Mouse (Mus musculus) MEL (cell line): Measurements from ENCODE around the gene Ssh1. TPM values are rescaled to one million over a fixed set of nuclear protein-coding genes. Genes with fewer than 3 reads are reported as not detected.
A peak's percentile ranks its signal among the peaks of the same experiment; 100 is the strongest.

ENCODE experiments used
- DNase-seq: peaks from one replicate; pipeline ENCODE4 v3.0.0; 2011; ENCODE audit warnings: low read depth, low spot score
- H3K27ac ChIP-seq: 2 replicates; pipeline ENCODE4 v1.5.1; 2012; ENCODE audit warnings: low read depth, mild to moderate bottlenecking, control low read depth, low read length, moderate library complexity; ENCODE audit not compliant: control insufficient read depth
- H3K27me3 ChIP-seq, 2 experiments: fragments of 150-350 bp in 1 of 2; sonication (generic) in 1 of 2; 2 replicates each; pipeline ENCODE4 v1.6.1; 2012; ENCODE audit warnings: low read length in 2 of 2, mild to moderate bottlenecking in 2 of 2, improper control_type of control experiment in 1 of 2, moderate library complexity in 1 of 2; ENCODE audit not compliant: insufficient read depth in 2 of 2, control insufficient read depth in 1 of 2
- H3K36me3 ChIP-seq, 2 experiments: 2 replicates each; pipeline ENCODE4 v1.6.1; 2012 to 2014; ENCODE audit warnings: low read length in 2 of 2, improper control_type of control experiment in 1 of 2, inconsistent platforms in 1 of 2, mild to moderate bottlenecking in 1 of 2; ENCODE audit not compliant: insufficient read depth in 2 of 2, control insufficient read depth in 1 of 2
- H3K4me1 ChIP-seq, 2 experiments: fragments of 150-350 bp in 1 of 2; sonication (generic) in 1 of 2; 2 replicates each; pipeline ENCODE4 v1.6.1; 2012; ENCODE audit warnings: low read length in 2 of 2, improper control_type of control experiment in 1 of 2, mild to moderate bottlenecking in 1 of 2; ENCODE audit not compliant: insufficient read depth in 2 of 2, control insufficient read depth in 1 of 2
- H3K4me3 ChIP-seq, 2 experiments: fragments of 150-350 bp in 1 of 2; sonication (generic) in 1 of 2; 2 replicates each; pipeline ENCODE4 v1.5.1; 2012; ENCODE audit warnings: low read depth in 2 of 2, low read length in 2 of 2, mild to moderate bottlenecking in 2 of 2, moderate library complexity in 2 of 2, control low read depth in 1 of 2, improper control_type of control experiment in 1 of 2; ENCODE audit not compliant: control insufficient read depth in 1 of 2, insufficient read depth in 1 of 2
- H3K79me2 ChIP-seq: 2 replicates; pipeline ENCODE4 v1.6.1; 2012; ENCODE audit warnings: mild to moderate bottlenecking, low read length, moderate library complexity; ENCODE audit not compliant: control insufficient read depth, poor library complexity, insufficient read depth
- H3K9ac ChIP-seq: 2 replicates; pipeline ENCODE4 v1.6.1; 2012; ENCODE audit warnings: low read depth, mild to moderate bottlenecking, control low read depth, low read length, moderate library complexity; ENCODE audit not compliant: control insufficient read depth, poor library complexity, severe bottlenecking
- H3K9me3 ChIP-seq: fragments of 150-350 bp; sonication (generic); replicated peaks from 2 replicates; pipeline ENCODE4 v1.6.1; 2012; ENCODE audit warnings: mild to moderate bottlenecking, low read length, improper control_type of control experiment, moderate library complexity; ENCODE audit not compliant: insufficient read depth
- BHLHE40 ChIP-seq: IDR thresholded peaks from 2 replicates; pipeline ENCODE4 v1.6.1; 2012; ENCODE audit warnings: low read depth, mild to moderate bottlenecking, inconsistent platforms, low read length, improper control_type of control experiment, borderline replicate concordance
- CTCF ChIP-seq, 3 experiments: IDR thresholded peaks in 2 of 3; conservative IDR thresholded peaks in 1 of 3; 2 replicates each; pipeline ENCODE4 v1.5.1; 2011 to 2012; ENCODE audit warnings: low read length in 3 of 3, low read depth in 2 of 3, mild to moderate bottlenecking in 2 of 3, improper control_type of control experiment in 1 of 3, inconsistent platforms in 1 of 3, mixed read lengths in 1 of 3, moderate library complexity in 1 of 3; ENCODE audit not compliant: control insufficient read depth in 1 of 3, insufficient read depth in 1 of 3, poor library complexity in 1 of 3, severe bottlenecking in 1 of 3
- ELF1 ChIP-seq: IDR thresholded peaks from 2 replicates; pipeline ENCODE4 v1.6.1; 2014; ENCODE audit warnings: low read depth, mild to moderate bottlenecking, inconsistent platforms, low read length, improper control_type of control experiment, moderate library complexity
- EP300 ChIP-seq, 2 experiments: IDR thresholded peaks; 2 replicates each; pipeline ENCODE4 v1.6.1; 2011; ENCODE audit warnings: improper control_type of control experiment in 2 of 2, low read length in 2 of 2, low read depth in 1 of 2, mild to moderate bottlenecking in 1 of 2
- ETS1 ChIP-seq: IDR thresholded peaks from 2 replicates; pipeline ENCODE4 v1.6.1; 2012; ENCODE audit warnings: low read depth, mild to moderate bottlenecking, inconsistent platforms, low read length, improper control_type of control experiment, moderate library complexity
- GATA1 ChIP-seq: IDR thresholded peaks from 2 replicates; pipeline ENCODE4 v1.6.1; 2011; ENCODE audit warnings: low read depth, low read length, improper control_type of control experiment
- HCFC1 ChIP-seq: IDR thresholded peaks from 2 replicates; pipeline ENCODE4 v1.6.1; 2012; ENCODE audit warnings: low read depth, mild to moderate bottlenecking, inconsistent platforms, low read length, improper control_type of control experiment, moderate library complexity
- JUND ChIP-seq: IDR thresholded peaks from 2 replicates; pipeline ENCODE4 v1.6.1; 2011; ENCODE audit warnings: low read depth, mild to moderate bottlenecking, improper control_type of control experiment, low read length
- MAFK ChIP-seq: IDR thresholded peaks from 2 replicates; pipeline ENCODE4 v1.6.1; 2011; ENCODE audit warnings: low read depth, mild to moderate bottlenecking, low read length, improper control_type of control experiment, borderline replicate concordance
- MAX ChIP-seq: IDR thresholded peaks from 2 replicates; pipeline ENCODE4 v1.6.1; 2011; ENCODE audit warnings: low read length, improper control_type of control experiment
- MAZ ChIP-seq: IDR thresholded peaks from 2 replicates; pipeline ENCODE4 v1.6.1; 2012; ENCODE audit warnings: low read depth, mild to moderate bottlenecking, inconsistent platforms, low read length, improper control_type of control experiment
- MEF2A ChIP-seq: IDR thresholded peaks from 2 replicates; pipeline ENCODE4 v1.6.1; 2014; ENCODE audit warnings: low read depth, mild to moderate bottlenecking, inconsistent platforms, low read length, improper control_type of control experiment; ENCODE audit not compliant: poor library complexity, insufficient replicate concordance, severe bottlenecking; ENCODE audit errors: extremely low read depth
- MXI1 ChIP-seq: IDR thresholded peaks from 2 replicates; pipeline ENCODE4 v1.6.1; 2011; ENCODE audit warnings: mild to moderate bottlenecking, low read depth, low read length, improper control_type of control experiment
- MYB ChIP-seq: IDR thresholded peaks from 2 replicates; pipeline ENCODE4 v1.6.1; 2011; ENCODE audit warnings: mild to moderate bottlenecking, low read depth, low read length, improper control_type of control experiment
- MYC ChIP-seq: IDR thresholded peaks from 2 replicates; pipeline ENCODE4 v1.6.1; 2011; ENCODE audit warnings: low read depth, mild to moderate bottlenecking, low read length, improper control_type of control experiment, moderate library complexity
- NRF1 ChIP-seq: IDR thresholded peaks from 2 replicates; pipeline ENCODE4 v1.6.1; 2014; ENCODE audit warnings: low read depth, mild to moderate bottlenecking, inconsistent platforms, low read length, improper control_type of control experiment, moderate library complexity; ENCODE audit not compliant: poor library complexity, insufficient read depth, severe bottlenecking
- POLR2AphosphoS2 ChIP-seq: IDR thresholded peaks from 2 replicates; pipeline ENCODE4 v1.6.1; 2011; ENCODE audit warnings: low read length, improper control_type of control experiment
- POLR2AphosphoS5 ChIP-seq: IDR thresholded peaks from 2 replicates; pipeline ENCODE4 v1.6.1; 2012; ENCODE audit warnings: low read depth, borderline replicate concordance, mild to moderate bottlenecking, inconsistent platforms, low read length, moderate library complexity, mixed read lengths
- RAD21 ChIP-seq: IDR thresholded peaks from 2 replicates; pipeline ENCODE4 v1.6.1; 2011; ENCODE audit warnings: mild to moderate bottlenecking, low read depth, low read length, improper control_type of control experiment
- SIN3A ChIP-seq: IDR thresholded peaks from 2 replicates; pipeline ENCODE4 v1.6.1; 2012; ENCODE audit warnings: low read length, improper control_type of control experiment, inconsistent platforms
- SMC3 ChIP-seq: IDR thresholded peaks from 2 replicates; pipeline ENCODE4 v1.6.1; 2011; ENCODE audit warnings: low read depth, low read length, improper control_type of control experiment
- TAL1 ChIP-seq: IDR thresholded peaks from 2 replicates; pipeline ENCODE4 v1.6.1; 2012; ENCODE audit warnings: mild to moderate bottlenecking, inconsistent platforms, low read length, moderate library complexity, mixed read lengths
- TCF12 ChIP-seq: IDR thresholded peaks from 2 replicates; pipeline ENCODE4 v1.6.1; 2014; ENCODE audit warnings: low read depth, mild to moderate bottlenecking, inconsistent platforms, low read length, improper control_type of control experiment, moderate library complexity
- USF1 ChIP-seq: IDR thresholded peaks from 2 replicates; pipeline ENCODE4 v1.6.1; 2014; ENCODE audit warnings: low read depth, mild to moderate bottlenecking, inconsistent platforms, low read length, improper control_type of control experiment, moderate library complexity
- ZKSCAN1 ChIP-seq: IDR thresholded peaks from 2 replicates; pipeline ENCODE4 v1.6.1; 2012; ENCODE audit warnings: low read depth, mild to moderate bottlenecking, inconsistent platforms, low read length, improper control_type of control experiment, moderate library complexity
- ZMIZ1 ChIP-seq: IDR thresholded peaks from 2 replicates; pipeline ENCODE4 v1.6.1; 2012; ENCODE audit warnings: low read depth, mild to moderate bottlenecking, inconsistent platforms, low read length, improper control_type of control experiment, moderate library complexity
- ZNF384 ChIP-seq: IDR thresholded peaks from 2 replicates; pipeline ENCODE4 v1.6.1; 2012; ENCODE audit warnings: low read depth, mild to moderate bottlenecking, inconsistent platforms, low read length, improper control_type of control experiment
- polyA plus RNA-seq, 2 experiments: library from polyadenylated mRNA; stranded (reverse) in 1 of 2; unstranded in 1 of 2; fragments of >175 nt in 1 of 2; fragments of >200 nt in 1 of 2; gene quantifications; 2 replicates each; pipeline versions ENCODE4 v1.2.1 to v1.2.4; 2012; ENCODE audit warnings: low replicate concordance in 2 of 2, low read depth in 1 of 2; ENCODE audit not compliant: insufficient read length in 2 of 2, insufficient read depth in 1 of 2, missing spikeins in 1 of 2
- total RNA-seq: library from RNA; depleted of rRNA; stranded (reverse); fragments of 300-350 nt; gene quantifications from 2 replicates; pipeline ENCODE4 v1.2.3, GENCODE M21; 2012

The Ssh1 gene
- total and polyA plus RNA-seq, 3 experiments, result 2.3 to 6.8 TPM; not detected in 1

DNA sequence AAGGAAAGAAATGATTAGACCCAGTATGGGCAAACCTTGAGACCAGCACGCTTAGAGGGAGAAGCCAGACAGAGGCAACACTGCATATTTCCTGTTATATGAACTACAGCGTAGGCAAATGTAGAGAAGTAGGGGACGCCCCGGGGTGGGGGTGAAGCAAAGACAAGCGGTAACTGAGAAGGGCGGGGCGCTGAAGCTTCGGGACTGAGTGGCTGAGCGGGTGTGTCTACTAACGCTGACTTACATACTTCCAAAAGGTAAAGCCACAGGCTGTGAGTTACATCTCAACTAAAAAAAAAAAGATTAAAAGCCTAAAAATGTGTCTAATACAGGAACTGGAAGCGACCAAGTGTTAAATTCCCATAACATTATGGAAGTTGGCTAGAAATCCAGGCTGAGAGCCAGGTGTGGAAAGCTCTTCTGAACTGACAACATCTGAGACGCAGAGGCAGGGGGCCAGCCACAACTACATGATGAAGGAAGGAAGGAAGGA, 1.3 kb downstream of the Ssh1 start:
- Histone ChIP-seq H3K27ac (peak overlapping the region; percentile 34), H3K36me3 (no peaks in the 10 kb centered on the region; a peak in 1 of 4 replicates), H3K27me3 (no peaks in the 10 kb centered on the region), H3K4me1 (peaks cover 3% of the 10 kb centered on the region in 2 experiments; a peak in 2 of 4 replicates), H3K79me2 (peaks cover 4% of the 10 kb centered on the region; the same call in 1 of the 2 replicates), H3K4me3 (peak overlapping the region; percentile 70 to 71), H3K9me3 (no peaks in the 10 kb centered on the region), H3K9ac (peak overlapping the region; percentile 89)
- peak; percentile 12; the same call in 1 of the 2 replicates for TF ChIP-seq SIN3A
- 0 out of 2 replicates have a peak, but pooled peaks have one; percentile 36 for TF ChIP-seq ZNF384
- TF ChIP-seq MXI1, result peak; percentile 35
- TF ChIP-seq MYC, result no peak
- peak; percentile 13; the same call in 1 of the 2 replicates for TF ChIP-seq HCFC1
- no peak for TF ChIP-seq ZKSCAN1
- peak; percentile 76 for DNase-seq

DNA sequence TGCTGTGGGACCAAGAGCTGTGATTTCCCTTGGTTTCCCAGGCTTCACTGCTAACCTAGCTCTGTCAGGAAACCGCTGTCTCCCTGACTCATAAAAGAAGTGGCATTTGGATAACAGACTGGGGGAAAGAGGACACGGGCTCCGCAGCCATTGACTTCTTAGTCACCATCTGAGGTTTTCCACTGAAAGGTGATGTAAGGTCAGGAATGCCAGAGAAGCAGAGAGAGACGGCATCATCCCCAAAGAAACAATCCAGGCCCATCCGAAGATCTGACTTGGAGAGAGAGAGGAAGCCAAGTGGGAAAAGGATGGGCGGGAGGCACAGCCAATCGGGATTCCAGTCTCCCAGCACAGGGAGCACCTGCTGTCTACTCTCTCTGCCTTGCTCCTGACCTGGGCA, 2.6 kb downstream of the Ssh1 start:
- H3K27ac ChIP-seq, result no peak overlapping the region

DNA sequence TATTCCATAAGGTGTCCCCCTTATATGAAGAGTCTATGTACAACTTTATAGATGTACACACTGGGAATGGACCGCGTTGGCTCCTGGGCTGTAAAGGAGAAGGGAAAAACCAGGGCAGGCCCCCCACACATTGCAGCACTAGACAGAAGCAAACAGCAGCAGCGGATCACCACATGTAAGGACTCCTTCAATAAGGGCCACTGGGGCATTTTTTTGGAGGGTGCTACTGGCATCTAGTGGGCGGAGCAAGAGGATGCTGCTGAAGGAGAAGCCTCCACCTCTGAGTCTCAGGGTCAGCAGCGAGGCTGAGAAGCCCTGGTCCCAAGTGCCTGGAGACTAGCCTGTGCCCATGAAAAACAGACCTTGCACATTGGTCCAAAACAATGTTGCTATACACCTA, 3.1 kb downstream of the Ssh1 start:
- Histone ChIP-seq H3K9ac (no peak overlapping the region), H3K27me3 (no peaks in the 10 kb centered on the region)
- no peak for TF ChIP-seq ZNF384
- no peak for TF ChIP-seq POLR2AphosphoS2
- no peak for TF ChIP-seq ZMIZ1
- no peak for TF ChIP-seq USF1
- TF ChIP-seq RAD21, result no peak
- TF ChIP-seq MEF2A, result no peak
- no peak for TF ChIP-seq POLR2AphosphoS5
- no peak for TF ChIP-seq JUND
- no peak for TF ChIP-seq EP300 (IDR thresholded peaks at IDR 0.05; ENCODE audit: low read depth in 1 of 2, low read length in 2 of 2)
- TF ChIP-seq TCF12, result no peak
- no peak for TF ChIP-seq MYC
- TF ChIP-seq BHLHE40, result no peak
- TF ChIP-seq CTCF (IDR thresholded peaks at IDR 0.05 in 2 of 3, conservative IDR thresholded peaks at IDR 0.05 in 1 of 3; ENCODE audit: control insufficient read depth in 1 of 3, insufficient read depth in 1 of 3, low read depth in 2 of 3, low read length in 3 of 3, poor library complexity in 1 of 3, severe bottlenecking in 1 of 3), result no peak
- TF ChIP-seq ETS1, result no peak
- TF ChIP-seq, all 39 proteins: peak for 0
- Histone ChIP-seq H3K79me2 (peaks cover 4% of the 10 kb centered on the region; the same call in 1 of the 2 replicates), H3K9me3 (no peaks in the 10 kb centered on the region), H3K27ac (no peak overlapping the region), H3K36me3 (no peaks in the 10 kb centered on the region; a peak in 1 of 4 replicates), H3K4me1 (peaks cover 7 to 9% of the 10 kb centered on the region in 2 experiments; a peak in 3 of 4 replicates), H3K4me3 (no peak overlapping the region)
- no peak for DNase-seq

More for the DNA sequence above, 2.6 kb downstream of the Ssh1 start:
- Histone ChIP-seq H3K27me3 (no peaks in the 10 kb centered on the region), H3K79me2 (peaks cover 4% of the 10 kb centered on the region; the same call in 1 of the 2 replicates), H3K4me3 (no peak overlapping the region), H3K36me3 (no peaks in the 10 kb centered on the region; a peak in 1 of 4 replicates), H3K9ac (no peak overlapping the region), H3K4me1 (peaks cover 3 to 4% of the 10 kb centered on the region in 2 experiments; a peak in 3 of 4 replicates), H3K9me3 (no peaks in the 10 kb centered on the region)
- no peak for TF ChIP-seq MAX
- TF ChIP-seq RAD21, result no peak
- TF ChIP-seq SMC3, result no peak
- no peak for TF ChIP-seq USF1
- no peak for TF ChIP-seq ZKSCAN1
- TF ChIP-seq MEF2A, result no peak
- TF ChIP-seq MAFK, result no peak
- TF ChIP-seq NRF1, result no peak
- TF ChIP-seq HCFC1, result no peak
- no peak for TF ChIP-seq MAZ
- TF ChIP-seq ZNF384, result no peak
- TF ChIP-seq SIN3A, result no peak
- TF ChIP-seq ETS1, result no peak
- no peak for TF ChIP-seq ELF1
- no peak for TF ChIP-seq GATA1
- no peak for TF ChIP-seq ZMIZ1
- no peak for TF ChIP-seq TAL1
- TF ChIP-seq MYB, result no peak
- no peak for DNase-seq
